Mouse (Mus musculus): ENCODE data around the gene Acap2.

The Acap2 gene

GRCm38 (mm10) chr16:31200790-31201567, at the start of gene Acap2:
TSS of gene Acap2 (minus strand) at chr16:31201245.
- DNase-seq, result peak; percentile 98

GRCm38 (mm10) chr16:31249401-31249800, 48.4 kb upstream of the Acap2 start:
- DNase-seq, result no peak

- no peak for DNase-seq
Observed at GRCm38 (mm10) chr16:31248717-31249116, 47.7 kb upstream of the Acap2 start.

GRCm38 (mm10) chr16:31247442-31247841, 46.4 kb upstream of the Acap2 start:
- no peak for DNase-seq

- DNase-seq, result no peak
Observed at GRCm38 (mm10) chr16:31244053-31244452, 43.0 kb upstream of the Acap2 start.

- no peak for DNase-seq
Observed at GRCm38 (mm10) chr16:31241433-31241832, 40.4 kb upstream of the Acap2 start.

GRCm38 (mm10) chr16:31240569-31240968, 39.5 kb upstream of the Acap2 start:
- no peak for DNase-seq

- no peak for DNase-seq
Observed at GRCm38 (mm10) chr16:31238281-31238680, 37.2 kb upstream of the Acap2 start.

- DNase-seq, result peak; percentile 59
Observed at GRCm38 (mm10) chr16:31235457-31236310, 34.6 kb upstream of the Acap2 start.

GRCm38 (mm10) chr16:31234808-31235456, 33.9 kb upstream of the Acap2 start:
- no peak for DNase-seq

GRCm38 (mm10) chr16:31234356-31234755, 33.3 kb upstream of the Acap2 start:
- DNase-seq, result no peak

- DNase-seq, result peak; percentile 25
Observed at GRCm38 (mm10) chr16:31233541-31234339, 32.7 kb upstream of the Acap2 start.

GRCm38 (mm10) chr16:31233167-31233498, 32.1 kb upstream of the Acap2 start:
- no peak for DNase-seq

GRCm38 (mm10) chr16:31232491-31233166, 31.6 kb upstream of the Acap2 start:
- DNase-seq, result no peak

- no peak for DNase-seq
Observed at GRCm38 (mm10) chr16:31231591-31231990, 30.5 kb upstream of the Acap2 start.

- no peak for DNase-seq
Observed at GRCm38 (mm10) chr16:31227746-31228145, 26.7 kb upstream of the Acap2 start.

- no peak for DNase-seq
Observed at GRCm38 (mm10) chr16:31215271-31215670, 14.2 kb upstream of the Acap2 start.

GRCm38 (mm10) chr16:31213463-31213862, 12.4 kb upstream of the Acap2 start:
- no peak for DNase-seq

- no peak for DNase-seq
Observed at GRCm38 (mm10) chr16:31211503-31211902, 10.5 kb upstream of the Acap2 start.

- DNase-seq, result no peak
Observed at GRCm38 (mm10) chr16:31210453-31210852, 9.4 kb upstream of the Acap2 start.

GRCm38 (mm10) chr16:31209911-31210310, 8.9 kb upstream of the Acap2 start:
- DNase-seq, result no peak

- DNase-seq, result no peak
Observed at GRCm38 (mm10) chr16:31205726-31206125, 4.7 kb upstream of the Acap2 start.
